Mouse (Mus musculus) heart, adult 2 months (tissue): ENCODE results near the gene Iqsec1.

ENCODE experiments used
- CTCF ChIP-seq: fragments of 200-600 bp; IDR thresholded peaks from 2 replicates; pipeline ENCODE4 v1.8.1; 2022; ENCODE audit warnings: antibody characterized with exemption, mild to moderate bottlenecking, moderate library complexity
- POLR2A ChIP-seq: fragments of 200-500 bp; IDR thresholded peaks from 2 replicates; pipeline ENCODE4 v1.6.1; 2011; ENCODE audit warnings: mild to moderate bottlenecking, low read depth, low read length, control low read depth; ENCODE audit not compliant: insufficient read depth

DNA sequence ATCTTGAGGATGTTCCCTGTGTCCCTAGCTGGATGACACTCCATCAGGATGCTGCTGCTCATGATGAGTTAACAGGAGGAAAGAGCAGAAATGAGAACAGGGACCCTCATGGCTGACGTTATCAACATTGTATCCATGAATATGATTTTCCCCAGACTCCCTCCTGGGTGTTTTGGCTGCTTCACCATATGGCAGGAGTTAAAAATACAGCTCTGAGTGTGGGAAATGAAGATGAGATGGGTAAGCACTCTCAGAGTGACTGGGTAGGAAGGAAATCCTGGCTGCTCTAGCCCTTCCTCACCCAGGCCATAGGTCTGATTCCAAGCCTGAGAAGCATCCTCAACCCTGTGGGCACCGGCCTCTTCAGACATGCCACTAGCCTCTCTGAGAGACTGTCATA lies 14.2 kb downstream of the Iqsec1 start:
- TF ChIP-seq CTCF, result no peak
- TF ChIP-seq POLR2A, result no peak
